Mouse (Mus musculus): ENCODE measurements around the gene Tspan7.
A peak's percentile ranks its signal among the peaks of the same experiment; 100 is the strongest.

The Tspan7 gene

DNA sequence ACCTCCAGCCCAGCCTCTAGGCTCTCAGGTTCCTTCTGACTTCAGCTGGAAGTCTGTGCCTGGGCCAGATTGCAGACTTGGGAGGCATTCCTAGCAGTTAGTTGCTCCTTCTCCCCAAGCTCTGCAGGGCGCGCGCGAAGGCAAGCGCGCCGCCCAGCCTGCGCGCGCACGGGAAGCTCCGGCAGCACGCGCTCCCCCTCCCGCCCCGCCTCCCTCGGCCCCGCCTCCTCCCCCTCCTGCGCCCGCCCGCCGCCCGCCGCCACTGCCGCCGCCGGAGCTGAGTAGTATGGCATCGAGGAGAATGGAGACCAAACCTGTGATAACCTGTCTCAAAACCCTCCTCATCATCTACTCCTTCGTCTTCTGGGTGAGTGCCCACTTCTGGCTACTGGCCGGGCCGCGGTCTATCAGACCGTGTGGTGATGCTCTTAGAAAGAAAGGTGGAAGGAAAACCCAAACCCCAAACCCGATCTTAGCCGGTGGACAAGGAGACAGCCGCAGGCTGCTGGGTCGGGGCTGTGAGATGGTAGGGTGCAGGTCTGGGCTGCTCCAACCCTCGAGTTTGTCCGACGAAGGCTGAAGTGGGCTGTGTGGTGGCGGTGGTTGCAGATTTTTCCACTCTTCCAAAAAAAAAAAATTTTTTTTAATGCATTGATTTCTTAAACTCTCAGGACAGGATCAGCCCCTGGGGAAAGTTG, at the start of gene Tspan7:
Gene Tspan7, plus strand, starts transcription at position 287 of the 698 bp plus-strand sequence.
- DNase-seq (ENCODE audit: low spot score in 2 of 2): peak; percentile 25 to 26

DNA sequence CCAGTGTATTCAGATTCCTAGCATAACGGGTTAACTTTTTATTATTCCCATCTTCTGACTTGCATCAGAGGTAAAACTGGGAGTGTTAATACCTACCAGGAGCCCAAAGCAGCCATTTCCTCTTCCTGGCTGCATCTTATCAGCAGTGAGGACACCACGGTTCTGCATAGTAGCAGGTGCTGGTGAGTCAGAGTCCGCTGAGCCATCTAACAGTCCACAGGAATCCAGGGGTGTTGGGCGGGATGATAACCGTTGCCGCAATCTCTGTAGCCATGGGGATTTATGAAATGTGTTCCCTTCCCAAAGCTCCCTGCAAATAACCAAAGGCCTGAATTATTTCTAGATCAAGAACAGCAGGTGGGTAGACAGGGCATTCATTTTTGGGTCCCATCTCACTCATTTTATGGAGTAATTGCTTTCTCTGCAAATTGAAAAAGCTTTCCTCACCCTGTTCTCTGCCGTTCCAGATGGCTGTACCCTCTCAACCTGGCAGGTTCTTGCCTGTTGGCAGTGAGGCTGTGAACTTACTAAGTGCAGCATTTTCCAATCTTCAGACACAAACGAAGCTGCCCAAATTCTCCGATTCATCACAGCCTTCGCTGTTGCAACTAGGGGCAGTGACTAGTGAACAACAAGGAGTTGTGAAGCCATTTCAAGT, 35.5 kb upstream of the Tspan7 start:
- DNase-seq (ENCODE audit: low spot score in 2 of 2): peak; percentile 25 to 43

DNA sequence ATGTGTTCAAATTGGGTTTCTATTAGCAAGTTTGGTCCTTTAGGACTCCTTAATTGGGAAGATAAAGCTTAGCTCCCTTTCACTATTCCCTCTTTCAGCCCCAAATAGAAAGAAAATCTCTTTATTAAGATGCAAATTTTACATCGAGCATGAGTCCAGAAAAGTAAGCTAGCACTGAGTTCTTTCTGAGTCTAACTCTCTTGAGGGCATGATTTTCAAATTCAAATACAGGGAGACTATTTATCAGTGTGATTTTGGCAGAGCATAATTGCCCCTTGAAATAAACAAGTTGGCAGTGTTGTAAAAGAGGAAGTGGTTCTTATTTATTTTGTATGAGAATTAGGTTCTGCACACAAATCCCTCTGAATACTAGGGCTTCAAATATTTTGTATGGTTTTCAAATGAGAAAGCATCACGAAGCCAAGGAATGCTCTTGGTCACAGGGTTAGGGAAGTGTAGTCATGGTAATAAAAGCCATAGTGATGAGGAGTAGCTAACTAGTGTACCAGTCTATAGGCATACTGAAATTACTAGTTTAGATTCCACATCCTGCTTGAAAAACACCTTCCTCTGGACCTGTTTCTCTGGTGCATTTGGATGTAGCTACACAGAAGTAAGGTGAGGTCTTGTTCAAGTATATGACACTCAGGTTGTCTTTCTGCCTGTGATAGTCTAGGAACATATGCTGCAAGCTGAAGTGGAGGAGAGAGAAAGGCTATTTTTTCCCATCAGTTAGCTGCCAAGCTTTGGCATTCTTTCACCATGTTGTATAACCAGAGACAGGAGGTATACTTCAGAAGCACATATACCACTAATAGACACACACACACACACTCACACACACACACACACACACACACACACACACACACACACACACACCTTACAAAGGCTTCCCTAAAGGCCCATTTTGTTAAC, 34.6 kb upstream of the Tspan7 start:
- DNase-seq (ENCODE audit: low spot score in 2 of 2): peak; percentile 7 to 21

DNA sequence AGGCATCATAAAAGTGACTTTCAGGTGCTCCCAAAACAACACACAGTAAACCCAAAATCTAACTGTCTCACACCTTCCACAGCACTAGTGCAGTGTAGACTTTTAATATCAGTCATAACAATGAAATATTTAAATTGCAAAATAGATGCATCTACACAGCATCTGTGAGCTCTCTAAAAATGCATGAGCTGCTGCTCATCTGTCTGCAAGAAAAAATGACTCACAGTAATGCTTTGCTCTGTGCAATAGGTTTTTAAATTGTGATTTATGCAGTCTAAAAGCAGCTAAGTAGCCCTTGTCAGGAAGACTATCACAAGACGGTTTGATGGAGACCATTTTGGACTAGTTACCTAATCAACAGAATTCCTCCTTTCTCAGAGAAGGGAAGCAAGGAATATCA, 31.2 kb upstream of the Tspan7 start:
- no peak for DNase-seq (ENCODE audit: low spot score in 2 of 2)

DNA sequence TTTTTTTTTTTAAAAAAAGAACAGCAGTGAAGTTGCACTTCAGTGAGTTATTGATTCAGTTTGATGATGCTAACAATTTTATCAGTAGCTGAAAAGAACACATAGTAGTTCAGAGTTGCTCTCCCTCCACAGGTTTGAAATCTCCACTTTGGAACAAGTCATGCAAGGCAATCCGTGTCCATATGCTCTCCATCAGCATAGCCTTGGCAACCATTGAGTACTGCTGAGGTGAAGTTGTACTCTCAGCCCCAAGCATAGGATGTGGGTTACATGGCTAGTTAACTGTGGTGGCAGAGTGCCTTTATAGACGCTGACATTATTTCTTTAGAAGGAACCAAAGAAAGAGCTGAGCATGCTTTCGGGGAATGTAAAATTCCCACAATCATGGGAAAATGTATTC, 27.7 kb upstream of the Tspan7 start:
- DNase-seq (ENCODE audit: low spot score in 2 of 2): no peak

DNA sequence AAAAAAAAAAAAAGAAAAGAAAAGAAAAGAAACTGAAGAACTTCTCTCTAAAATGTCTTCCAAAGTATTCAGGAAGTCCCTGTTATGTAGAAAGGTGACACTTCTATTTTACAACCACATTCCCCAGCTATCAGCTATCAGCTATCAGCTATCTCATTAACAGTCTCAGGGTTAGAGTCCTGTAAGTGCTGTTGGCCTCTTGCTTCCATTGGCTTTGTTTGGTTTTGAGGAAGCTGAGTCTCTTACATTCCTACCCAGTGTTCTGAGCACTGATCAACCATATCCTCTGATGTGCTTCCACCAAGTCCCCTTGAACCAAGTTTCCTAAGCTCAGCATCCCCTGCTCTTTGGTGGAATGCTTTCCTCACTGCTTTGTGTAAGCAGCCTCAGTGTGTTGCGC, 7.9 kb upstream of the Tspan7 start:
- DNase-seq (ENCODE audit: low spot score in 2 of 2): no peak

DNA sequence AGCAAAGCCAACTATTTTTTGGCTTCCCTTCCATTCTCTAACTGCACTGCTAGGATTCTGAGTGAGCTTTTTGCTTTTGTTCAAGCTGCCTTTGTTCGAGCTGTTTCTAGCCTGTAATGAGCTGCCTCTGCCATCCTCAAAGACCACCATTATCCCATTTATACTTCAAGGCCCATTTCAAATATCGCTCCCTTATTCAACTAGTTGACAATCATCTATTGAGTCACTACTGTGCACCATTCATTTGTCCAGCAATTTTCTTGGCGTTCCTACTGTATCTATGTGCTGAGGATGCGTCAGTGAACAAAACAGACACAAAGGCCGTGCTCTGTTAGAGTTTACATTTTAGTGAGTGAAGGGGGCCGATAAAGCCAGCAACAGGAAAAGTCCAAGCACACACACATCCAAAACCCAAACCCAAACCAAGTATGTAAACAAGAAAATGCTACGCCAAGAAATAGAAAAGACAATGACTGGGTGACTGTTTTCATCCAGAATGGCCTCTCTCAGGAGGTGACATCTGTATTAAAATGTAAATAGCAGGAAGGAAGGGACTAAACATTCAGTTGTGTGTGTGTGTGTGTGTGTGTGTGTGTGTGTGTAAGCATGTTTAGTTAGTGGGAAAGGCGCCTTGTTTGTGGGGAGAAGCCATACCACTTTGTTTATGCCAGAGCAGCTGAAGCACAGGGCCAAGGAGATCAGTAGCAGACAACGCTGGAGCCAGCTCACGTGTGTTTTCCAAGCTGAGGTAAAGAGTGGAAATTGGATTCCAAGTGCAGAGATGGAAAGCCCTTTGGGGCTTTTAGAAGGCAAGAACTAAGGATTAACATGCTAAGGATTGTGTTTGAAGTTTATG, 5.7 kb upstream of the Tspan7 start:
- no peak for DNase-seq (ENCODE audit: low spot score in 2 of 2)

DNA sequence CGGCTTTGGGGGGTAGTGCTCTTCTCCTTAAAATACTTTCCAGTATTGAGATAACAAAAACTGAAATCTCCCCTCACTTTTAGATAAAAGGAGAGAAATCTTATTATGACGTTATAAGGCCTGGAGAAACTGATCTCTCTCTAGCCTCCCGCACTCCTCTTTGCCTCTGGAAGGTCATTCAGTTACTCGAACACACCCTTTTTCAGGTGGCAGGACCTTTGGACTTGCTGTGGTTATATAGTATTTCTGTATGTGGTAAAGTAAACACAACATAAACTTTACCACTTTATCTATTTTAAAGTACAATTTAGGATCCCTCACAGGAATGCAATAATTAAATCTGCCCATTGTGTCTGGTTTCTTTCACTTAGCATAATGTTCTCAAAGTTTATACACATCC, 5.0 kb upstream of the Tspan7 start:
- no peak for DNase-seq (ENCODE audit: low spot score in 2 of 2)

DNA sequence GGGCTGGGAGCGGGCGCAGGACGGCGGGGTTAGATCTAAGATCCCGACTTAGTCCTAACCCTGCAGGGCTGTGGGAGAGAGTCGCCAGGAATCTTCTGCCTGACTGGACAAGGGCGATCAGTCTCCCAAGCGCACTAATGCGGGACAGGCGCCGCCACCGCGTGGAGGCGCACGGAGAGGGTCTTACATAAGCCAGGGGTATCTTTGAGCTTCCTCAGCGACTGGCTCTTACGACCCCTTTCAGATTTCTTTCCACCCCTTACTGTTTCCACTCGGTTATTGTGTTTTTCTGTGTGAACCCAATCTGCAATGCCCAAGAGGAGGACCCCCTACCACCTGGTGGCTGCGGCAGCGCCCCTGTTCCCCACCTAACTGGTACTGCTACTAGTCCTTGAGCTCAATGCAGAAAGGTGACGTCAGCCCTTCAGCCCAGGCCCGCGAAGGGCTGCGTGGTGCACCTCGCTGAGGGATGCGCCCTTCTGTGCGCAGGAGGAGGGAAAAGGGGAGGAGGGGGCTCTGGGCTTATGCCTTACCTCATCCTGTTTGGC, 780 bp downstream of the Tspan7 start:
- DNase-seq (ENCODE audit: low spot score in 2 of 2): peak; percentile 62 to 67

DNA sequence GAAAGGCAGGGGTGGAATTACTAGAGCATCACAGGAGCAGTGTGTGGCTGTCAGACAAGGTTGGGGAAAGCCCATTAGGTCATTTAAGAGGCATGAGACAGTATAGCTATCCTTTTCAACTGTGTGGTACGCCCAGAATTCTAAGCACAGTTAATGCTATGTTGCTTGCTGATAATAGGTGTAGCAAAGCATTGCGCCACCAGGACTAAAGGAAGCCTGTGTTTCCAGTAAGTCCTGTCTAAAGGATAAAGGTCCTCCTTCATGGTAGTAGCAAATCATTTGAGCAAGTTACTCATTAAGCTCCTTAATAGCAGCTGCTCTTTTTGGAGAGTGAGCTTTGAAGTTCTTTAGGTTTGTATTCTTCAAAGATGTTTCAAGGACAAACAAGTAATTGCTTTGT, 13.6 kb downstream of the Tspan7 start:
- no peak for DNase-seq (ENCODE audit: low spot score in 2 of 2)

DNA sequence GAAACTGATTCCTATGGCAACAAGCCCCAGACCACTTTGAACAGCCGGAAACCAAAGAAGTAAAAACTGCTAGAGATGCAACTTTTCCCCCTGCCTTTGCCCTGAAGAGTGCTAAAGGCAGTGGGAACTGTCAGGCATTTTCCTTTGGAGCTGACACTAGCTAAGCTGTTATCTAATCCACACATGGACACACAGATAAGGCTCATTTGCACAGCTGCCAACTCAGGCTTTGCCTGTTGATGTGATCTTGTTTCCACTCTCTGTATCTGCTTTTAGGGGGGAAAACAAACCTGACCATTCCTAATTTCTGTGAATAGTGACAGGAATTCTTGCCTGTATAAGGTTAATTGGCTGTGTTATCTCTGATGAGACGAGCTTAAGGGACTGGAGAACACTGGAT, 17.7 kb downstream of the Tspan7 start:
- DNase-seq (ENCODE audit: low spot score in 2 of 2): no peak

DNA sequence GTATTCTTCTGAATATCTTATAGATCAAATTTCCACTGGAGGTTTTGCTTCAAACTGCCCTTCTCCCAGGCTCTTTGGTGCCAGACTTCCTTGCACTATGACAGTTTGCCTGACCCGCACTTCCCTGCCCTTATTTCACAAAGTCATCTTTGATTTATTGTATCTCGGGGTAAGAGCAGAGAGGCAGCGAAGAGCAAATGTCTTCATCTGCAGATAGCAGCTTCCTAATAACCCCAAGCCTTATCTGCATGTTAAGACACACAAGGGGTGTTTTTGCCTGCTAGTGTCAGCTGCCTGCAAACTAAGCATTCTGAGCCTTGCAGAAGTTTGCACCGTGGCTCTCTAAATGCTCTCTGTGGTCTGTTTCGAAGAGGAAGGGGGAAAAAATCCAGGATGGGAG, 29.5 kb downstream of the Tspan7 start:
- no peak for DNase-seq (ENCODE audit: low spot score in 2 of 2)

DNA sequence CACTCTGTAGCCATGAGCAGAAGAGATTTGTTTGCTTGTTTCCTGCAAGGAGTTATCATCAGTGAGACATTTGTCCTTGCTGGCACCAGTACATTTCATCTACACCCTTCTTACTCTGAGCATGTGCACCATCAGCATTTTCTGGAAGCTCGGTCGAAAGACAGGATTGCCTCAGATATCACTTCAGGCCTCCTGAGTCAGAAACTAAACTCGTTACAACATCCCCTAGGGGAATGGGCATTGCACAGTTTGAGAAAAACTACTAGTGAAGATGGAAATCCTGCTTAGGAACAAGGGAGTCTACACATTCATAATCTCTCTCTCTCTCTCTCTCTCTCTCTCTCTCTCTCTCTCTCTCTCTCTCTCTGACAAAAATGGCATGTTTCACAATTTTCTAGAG, 30.0 kb downstream of the Tspan7 start:
- DNase-seq (ENCODE audit: low spot score in 2 of 2): no peak

DNA sequence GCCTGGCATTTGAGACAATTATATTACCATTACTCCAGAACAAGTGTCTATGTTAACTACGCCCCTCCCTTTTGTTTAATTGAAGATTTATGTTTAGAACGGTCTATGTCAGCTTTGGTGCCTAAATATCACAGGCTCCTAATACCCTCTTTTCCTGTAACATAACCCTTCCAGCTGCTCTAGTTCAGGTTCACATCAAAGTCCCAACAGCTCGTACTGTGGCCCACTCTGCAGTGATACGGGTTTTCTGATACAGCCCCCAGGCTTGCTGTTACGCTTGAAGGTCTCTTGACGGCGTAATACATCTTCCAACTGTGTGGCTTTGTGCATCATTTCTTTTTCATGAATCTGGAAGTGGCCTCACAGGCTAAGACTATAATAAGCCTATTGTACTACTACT, 31.5 kb downstream of the Tspan7 start:
- no peak for DNase-seq (ENCODE audit: low spot score in 2 of 2)

DNA sequence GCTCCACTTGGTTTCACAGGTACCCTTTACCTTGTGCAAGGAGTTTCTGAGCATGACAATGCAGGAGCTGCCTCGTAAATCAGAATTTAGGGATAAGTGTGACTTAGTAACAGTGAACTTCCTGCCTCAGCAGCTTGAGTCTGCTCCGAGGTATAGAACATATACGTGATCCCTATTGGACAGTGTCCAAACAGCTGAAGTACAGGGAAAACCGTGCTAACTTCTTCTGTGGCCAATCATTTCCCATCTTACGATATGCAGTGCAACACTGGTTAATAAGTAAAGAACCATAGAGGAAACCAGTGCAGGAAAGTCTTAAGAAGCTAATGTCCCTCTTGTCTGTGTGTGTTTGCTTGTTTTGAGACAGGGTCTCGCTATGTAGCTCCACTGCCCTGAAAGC, 32.0 kb downstream of the Tspan7 start:
- DNase-seq (ENCODE audit: low spot score in 2 of 2): no peak

DNA sequence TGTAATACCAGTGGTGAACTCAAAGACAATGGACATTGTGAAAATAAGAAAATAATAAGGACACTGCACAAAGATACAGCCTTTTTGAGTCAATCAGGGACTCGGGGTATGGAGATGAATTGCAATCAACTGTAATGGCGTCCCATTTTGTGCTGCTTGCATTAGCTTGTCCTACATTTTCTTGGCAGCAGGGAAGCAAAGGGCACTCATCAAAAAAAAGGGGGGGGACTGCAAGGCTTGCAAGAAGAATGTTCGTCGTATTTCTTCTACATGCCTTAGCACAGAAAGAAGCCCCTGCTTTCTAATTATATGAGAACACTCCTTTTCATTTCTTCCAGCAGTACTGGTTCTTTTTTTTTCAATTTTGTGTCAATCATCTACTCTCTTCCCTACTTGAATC, 32.8 kb downstream of the Tspan7 start:
- no peak for DNase-seq (ENCODE audit: low spot score in 2 of 2)

DNA sequence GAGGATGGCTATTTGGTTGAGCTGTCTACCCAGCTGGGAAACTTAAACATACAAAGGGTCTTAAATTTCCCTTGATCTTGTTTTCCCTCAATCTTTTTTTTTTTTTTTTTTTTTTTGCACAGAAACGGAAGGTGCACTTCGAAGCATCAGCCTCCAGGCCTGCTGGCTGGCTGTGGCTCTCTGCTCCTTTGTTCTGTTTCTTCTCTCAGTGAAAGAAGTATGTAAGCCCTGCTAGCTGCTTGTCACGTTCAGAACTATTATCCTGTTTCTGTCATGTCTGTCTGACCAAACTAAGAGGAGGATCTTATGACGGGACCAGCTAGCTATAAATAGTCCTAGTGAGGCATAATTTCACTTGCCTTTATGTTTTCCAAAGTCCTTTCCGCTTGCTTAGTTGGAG, 33.6 kb downstream of the Tspan7 start:
- no peak for DNase-seq (ENCODE audit: low spot score in 2 of 2)

DNA sequence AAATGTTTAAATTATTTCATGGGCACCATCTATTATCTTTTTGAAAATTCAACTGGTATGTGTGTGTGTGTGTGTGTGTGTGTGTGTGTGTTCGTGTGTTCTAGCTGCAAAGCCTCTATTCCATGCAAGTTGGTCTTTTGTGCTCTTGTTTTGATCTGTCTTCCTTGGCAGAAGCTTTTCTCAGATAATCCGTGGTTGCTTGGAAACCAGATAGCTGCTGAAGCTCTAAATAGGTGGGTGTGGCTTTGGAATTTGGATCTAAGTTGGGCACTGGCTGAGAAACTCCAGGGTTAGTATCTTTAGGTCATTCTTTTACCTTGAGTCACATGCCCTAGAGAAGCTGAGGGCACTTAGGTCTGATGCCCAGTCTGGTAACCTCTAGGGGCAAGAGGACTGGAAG, 50.5 kb downstream of the Tspan7 start:
- DNase-seq (ENCODE audit: low spot score in 2 of 2): no peak

DNA sequence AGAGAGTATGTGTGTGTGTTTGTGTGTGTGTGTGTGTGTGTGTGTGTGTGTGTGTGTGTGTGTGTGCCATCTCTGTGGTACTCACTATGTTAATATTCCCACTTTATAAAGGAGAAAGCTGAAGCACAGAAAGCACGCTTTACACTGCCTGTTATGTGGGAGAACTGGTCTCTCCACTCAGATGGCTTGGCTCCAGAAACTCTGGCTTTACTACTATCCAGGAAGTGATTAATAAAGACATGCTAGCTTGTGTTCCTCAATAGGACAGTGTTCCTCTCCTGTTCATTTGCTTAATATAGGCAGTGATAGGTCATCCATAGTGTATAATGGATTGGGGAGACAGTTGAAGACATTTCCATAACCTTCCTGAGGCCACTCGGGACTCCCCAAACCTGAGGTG, 54.1 kb downstream of the Tspan7 start:
- no peak for DNase-seq (ENCODE audit: low spot score in 2 of 2)

DNA sequence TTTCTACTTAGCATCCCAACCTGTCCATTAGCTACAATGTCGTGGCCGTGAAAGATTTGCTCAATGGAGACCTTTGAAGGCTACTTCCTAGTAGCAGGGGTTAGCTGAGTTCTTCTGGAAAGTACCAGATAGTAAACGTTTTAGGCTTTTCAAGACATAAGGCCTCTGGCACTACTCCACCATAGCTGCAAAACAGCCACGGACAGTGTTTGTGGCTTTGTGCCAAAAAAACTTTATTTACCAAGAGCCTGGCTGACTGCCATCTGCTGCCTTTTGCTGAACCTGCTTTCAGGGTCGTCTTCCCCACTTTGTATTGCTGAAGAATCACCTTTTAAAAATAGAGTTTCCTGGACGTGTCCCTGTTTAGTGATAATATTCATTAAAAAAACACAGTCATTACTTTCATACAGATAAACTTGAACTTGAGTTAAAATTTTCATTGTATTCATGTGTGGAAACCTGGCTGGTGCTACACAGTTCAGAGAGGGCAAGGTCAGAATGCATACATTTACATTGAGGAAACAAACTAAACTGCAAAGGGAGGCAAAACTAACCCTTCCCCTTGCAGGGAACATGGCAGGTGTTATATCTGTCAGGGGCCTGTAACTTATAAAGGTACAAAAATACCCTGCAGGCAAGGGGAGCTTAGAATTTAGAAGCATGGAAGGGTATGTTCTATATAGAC, 54.7 kb downstream of the Tspan7 start:
- no peak for DNase-seq (ENCODE audit: low spot score in 2 of 2)

DNA sequence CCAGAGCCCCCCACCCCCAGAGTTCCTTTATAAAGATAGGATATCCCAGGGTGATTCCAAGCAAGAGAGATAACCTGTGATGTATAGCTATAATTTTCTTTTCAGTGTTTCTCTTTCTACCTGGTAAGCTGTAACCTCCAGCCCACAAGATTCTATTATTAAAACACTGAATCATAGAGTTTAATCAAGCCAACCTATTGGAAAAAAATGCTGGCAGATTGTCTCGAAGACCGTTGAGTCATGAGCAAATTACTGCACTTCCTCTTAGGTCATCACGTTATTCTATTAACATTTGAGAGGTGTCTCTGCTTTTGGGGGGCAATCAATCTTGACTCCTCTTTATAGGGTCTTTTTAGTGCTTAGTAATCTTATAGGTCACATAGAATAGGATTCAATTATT, 61.9 kb downstream of the Tspan7 start:
- no peak for DNase-seq (ENCODE audit: low spot score in 2 of 2)
